Mouse (Mus musculus): ENCODE results near the gene Gtdc1. TPM values are rescaled to one million over a fixed set of nuclear protein-coding genes. Genes with fewer than 3 reads are reported as not detected.
"Not testable (repeated sequence)": the region's sequence is repeated elsewhere in the genome, so short reads cannot be mapped to it uniquely, and the experiment has no call there.

The Gtdc1 gene
- polyA plus RNA-seq, 1 experiment from 2014 or later, result 13.2 TPM

- Histone ChIP-seq H3K4me1 (replicated peaks; ENCODE audit: control insufficient read depth, insufficient read depth, low read length) (no peaks in the 10 kb centered on the region), H3K27me3 (ENCODE audit: control insufficient read depth, insufficient read depth, low read depth, low read length) (no peaks in the 10 kb centered on the region), H3K27ac (ENCODE audit: low read length) (no peak overlapping the region), H3K4me2 (ENCODE audit: low read depth, low read length) (no peak overlapping the region), H3K9me3 (ENCODE audit: control insufficient read depth, low read length) (no peaks in the 10 kb centered on the region), H3K9ac (ENCODE audit: low read length) (no peak overlapping the region), H3K4me3 (ENCODE audit: low read length) (no peak overlapping the region), H3K36me3 (ENCODE audit: control insufficient read depth, insufficient read depth, low read length) (no peaks in the 10 kb centered on the region)
- ATAC-seq (ENCODE audit: low read depth), result no peak
- 73% methylated on average over 3 of the region's 3 CpGs for WGBS
Measured at GRCm38 (mm10) chr2:44625154-44625553, 302.3 kb downstream of the Gtdc1 start.

GRCm38 (mm10) chr2:44622471-44622870, 305.0 kb downstream of the Gtdc1 start:
- ATAC-seq (ENCODE audit: low read depth), result no peak
- WGBS, result 59% methylated on average over 3 of the region's 3 CpGs

GRCm38 (mm10) chr2:44599653-44600052, 327.8 kb downstream of the Gtdc1 start:
- H3K9me3 ChIP-seq (ENCODE audit: control insufficient read depth, low read length); H3K4me3 ChIP-seq (ENCODE audit: low read length); H3K4me1 ChIP-seq (replicated peaks; ENCODE audit: control insufficient read depth, insufficient read depth, low read length); H3K9ac ChIP-seq (ENCODE audit: low read length); H3K27ac ChIP-seq (ENCODE audit: low read length); H3K4me2 ChIP-seq (ENCODE audit: low read depth, low read length); H3K36me3 ChIP-seq (ENCODE audit: control insufficient read depth, insufficient read depth, low read length); H3K27me3 ChIP-seq (ENCODE audit: control insufficient read depth, insufficient read depth, low read depth, low read length); ATAC-seq (ENCODE audit: low read depth): not testable (repeated sequence)
- 77% methylated on average over 3 of the region's 3 CpGs for WGBS

More at GRCm38 (mm10) chr2:44622471-44622870, 305.0 kb downstream of the Gtdc1 start:
- Histone ChIP-seq H3K9me3 (ENCODE audit: control insufficient read depth, low read length) (no peaks in the 10 kb centered on the region), H3K4me3 (ENCODE audit: low read length) (no peak overlapping the region), H3K27me3 (ENCODE audit: control insufficient read depth, insufficient read depth, low read depth, low read length) (no peaks in the 10 kb centered on the region), H3K9ac (ENCODE audit: low read length) (no peak overlapping the region), H3K4me2 (ENCODE audit: low read depth, low read length) (no peak overlapping the region), H3K36me3 (ENCODE audit: control insufficient read depth, insufficient read depth, low read length) (no peaks in the 10 kb centered on the region), H3K27ac (ENCODE audit: low read length) (no peak overlapping the region), H3K4me1 (replicated peaks; ENCODE audit: control insufficient read depth, insufficient read depth, low read length) (no peaks in the 10 kb centered on the region)

- no peak overlapping the region for H3K4me2 ChIP-seq (ENCODE audit: low read depth, low read length)
- no peaks in the 10 kb centered on the region for H3K36me3 ChIP-seq (ENCODE audit: control insufficient read depth, insufficient read depth, low read length)
- no peak overlapping the region for H3K4me3 ChIP-seq (ENCODE audit: low read length)
- no peaks in the 10 kb centered on the region for H3K27me3 ChIP-seq (ENCODE audit: control insufficient read depth, insufficient read depth, low read depth, low read length)
- peaks cover 3% of the 10 kb centered on the region; the same call in 1 of the 2 replicates for H3K4me1 ChIP-seq (replicated peaks; ENCODE audit: control insufficient read depth, insufficient read depth, low read length)
- no peaks in the 10 kb centered on the region for H3K9me3 ChIP-seq (ENCODE audit: control insufficient read depth, low read length)
- ATAC-seq (ENCODE audit: low read depth), result no peak
- 65% methylated on average over 1 of the region's 1 CpGs for WGBS
- H3K27ac ChIP-seq (ENCODE audit: low read length), result no peak overlapping the region
- no peak overlapping the region for H3K9ac ChIP-seq (ENCODE audit: low read length)
Measured at GRCm38 (mm10) chr2:44594276-44594675, 333.2 kb downstream of the Gtdc1 start.

- Histone ChIP-seq H3K4me1 (replicated peaks; ENCODE audit: control insufficient read depth, insufficient read depth, low read length) (peaks cover 3% of the 10 kb centered on the region; the same call in 1 of the 2 replicates), H3K4me2 (ENCODE audit: low read depth, low read length) (no peak overlapping the region), H3K36me3 (ENCODE audit: control insufficient read depth, insufficient read depth, low read length) (no peaks in the 10 kb centered on the region), H3K27ac (ENCODE audit: low read length) (peak overlapping the region; percentile 59), H3K27me3 (ENCODE audit: control insufficient read depth, insufficient read depth, low read depth, low read length) (no peaks in the 10 kb centered on the region), H3K4me3 (ENCODE audit: low read length) (no peak overlapping the region), H3K9me3 (ENCODE audit: control insufficient read depth, low read length) (no peaks in the 10 kb centered on the region), H3K9ac (ENCODE audit: low read length) (no peak overlapping the region)
- WGBS, result 33% methylated on average over 4 of the region's 4 CpGs
- peak; percentile 76 for ATAC-seq (ENCODE audit: low read depth)
Measured at GRCm38 (mm10) chr2:44590881-44591280, 336.6 kb downstream of the Gtdc1 start.

GRCm38 (mm10) chr2:44584061-44584460, 343.4 kb downstream of the Gtdc1 start:
- no peak for ATAC-seq (ENCODE audit: low read depth)
- Histone ChIP-seq H3K9ac (ENCODE audit: low read length) (no peak overlapping the region), H3K36me3 (ENCODE audit: control insufficient read depth, insufficient read depth, low read length) (no peaks in the 10 kb centered on the region), H3K4me2 (ENCODE audit: low read depth, low read length) (no peak overlapping the region), H3K27me3 (ENCODE audit: control insufficient read depth, insufficient read depth, low read depth, low read length) (no peaks in the 10 kb centered on the region), H3K27ac (ENCODE audit: low read length) (peak overlapping the region; percentile 77), H3K9me3 (ENCODE audit: control insufficient read depth, low read length) (0 out of 2 replicates have a peak, but pooled peaks cover 2% of the 10 kb centered on the region), H3K4me3 (ENCODE audit: low read length) (no peak overlapping the region), H3K4me1 (replicated peaks; ENCODE audit: control insufficient read depth, insufficient read depth, low read length) (no peaks in the 10 kb centered on the region)

GRCm38 (mm10) chr2:44583491-44583890, 344.0 kb downstream of the Gtdc1 start:
- Histone ChIP-seq H3K4me3 (ENCODE audit: low read length) (no peak overlapping the region), H3K9ac (ENCODE audit: low read length) (no peak overlapping the region), H3K4me1 (replicated peaks; ENCODE audit: control insufficient read depth, insufficient read depth, low read length) (no peaks in the 10 kb centered on the region), H3K27ac (ENCODE audit: low read length) (peak overlapping the region; percentile 86), H3K9me3 (ENCODE audit: control insufficient read depth, low read length) (0 out of 2 replicates have a peak, but pooled peaks cover 2% of the 10 kb centered on the region), H3K4me2 (ENCODE audit: low read depth, low read length) (no peak overlapping the region), H3K36me3 (ENCODE audit: control insufficient read depth, insufficient read depth, low read length) (no peaks in the 10 kb centered on the region), H3K27me3 (ENCODE audit: control insufficient read depth, insufficient read depth, low read depth, low read length) (no peaks in the 10 kb centered on the region)
- peak; percentile 91 for ATAC-seq (ENCODE audit: low read depth)

- Histone ChIP-seq H3K9ac (ENCODE audit: low read length) (no peak overlapping the region), H3K9me3 (ENCODE audit: control insufficient read depth, low read length) (no peaks in the 10 kb centered on the region), H3K4me1 (replicated peaks; ENCODE audit: control insufficient read depth, insufficient read depth, low read length) (0 out of 2 replicates have a peak, but pooled peaks cover 2% of the 10 kb centered on the region), H3K4me3 (ENCODE audit: low read length) (no peak overlapping the region), H3K36me3 (ENCODE audit: control insufficient read depth, insufficient read depth, low read length) (no peaks in the 10 kb centered on the region), H3K27me3 (ENCODE audit: control insufficient read depth, insufficient read depth, low read depth, low read length) (no peaks in the 10 kb centered on the region), H3K4me2 (ENCODE audit: low read depth, low read length) (no peak overlapping the region), H3K27ac (ENCODE audit: low read length) (peak overlapping the region; percentile 89)
- 34% methylated on average over 3 of the region's 3 CpGs for WGBS
- peak; percentile 62; the same call in 1 of the 2 replicates for ATAC-seq (ENCODE audit: low read depth)
Measured at GRCm38 (mm10) chr2:44571810-44572209, 355.6 kb downstream of the Gtdc1 start.

GRCm38 (mm10) chr2:44571156-44571555, 356.3 kb downstream of the Gtdc1 start:
- Histone ChIP-seq H3K27ac (ENCODE audit: low read length) (peak overlapping the region; percentile 89), H3K4me1 (replicated peaks; ENCODE audit: control insufficient read depth, insufficient read depth, low read length) (0 out of 2 replicates have a peak, but pooled peaks cover 2% of the 10 kb centered on the region), H3K4me2 (ENCODE audit: low read depth, low read length) (peak overlapping the region; percentile 8; the same call in 1 of the 2 replicates), H3K36me3 (ENCODE audit: control insufficient read depth, insufficient read depth, low read length) (no peaks in the 10 kb centered on the region), H3K9ac (ENCODE audit: low read length) (peak overlapping the region; percentile 44), H3K9me3 (ENCODE audit: control insufficient read depth, low read length) (no peaks in the 10 kb centered on the region), H3K4me3 (ENCODE audit: low read length) (no peak overlapping the region), H3K27me3 (ENCODE audit: control insufficient read depth, insufficient read depth, low read depth, low read length) (no peaks in the 10 kb centered on the region)
- WGBS, result 45% methylated on average over 9 of the region's 9 CpGs
- ATAC-seq (ENCODE audit: low read depth), result peak; percentile 49; the same call in 1 of the 2 replicates

Measured in lung, embryonic 16.5 days (tissue).